In the genomic region with DNA sequence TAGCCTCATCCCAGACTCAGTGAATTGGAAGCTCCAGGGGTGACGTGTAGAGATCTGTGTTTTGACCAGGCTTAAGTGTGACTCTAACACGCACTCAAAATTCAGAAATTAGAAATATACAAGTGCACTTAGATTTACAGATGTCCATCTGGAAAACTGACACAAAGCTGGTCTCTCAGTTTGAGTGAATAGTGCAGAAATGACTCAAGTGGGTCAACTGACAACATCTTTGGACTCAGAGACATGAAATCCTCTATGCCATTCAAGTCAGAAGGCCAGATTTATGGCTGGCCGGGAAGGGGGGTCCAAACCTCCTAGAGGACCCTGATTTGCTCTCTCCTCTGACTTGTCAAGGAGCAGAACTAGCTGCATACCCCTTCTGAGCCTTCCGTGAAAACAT, we compare ENCODE assay signal across 25 mouse cellular contexts.
"Had no signal": no experiment of that assay in that cellular context is flagged by ENCODE, and none has a peak within 500 bp of the region (broad histone marks: within the 10 kb centered on the region; RNA-seq: fewer than 3 reads in every experiment).

No protein-coding gene starts in this region.

- H3K9me3 ChIP-seq: embryonic facial prominence, embryonic 10.5 days; embryonic facial prominence, embryonic 12.5 days; embryonic facial prominence, embryonic 13.5 days; embryonic facial prominence, embryonic 15.5 days; forebrain, embryonic 10.5 days; forebrain, embryonic 12.5 days; forebrain, embryonic 13.5 days; forebrain, embryonic 15.5 days; heart, embryonic 10.5 days had no signal

- H3K27ac ChIP-seq: embryonic facial prominence, embryonic 10.5 days; embryonic facial prominence, embryonic 12.5 days; embryonic facial prominence, embryonic 13.5 days; embryonic facial prominence, embryonic 15.5 days; forebrain, embryonic 10.5 days; forebrain, embryonic 12.5 days; forebrain, embryonic 13.5 days; forebrain, embryonic 15.5 days; gastrocnemius, adult 2 months; heart, adult 2 months; heart, embryonic 10.5 days had no signal

- H3K4me2 ChIP-seq: embryonic facial prominence, embryonic 12.5 days; embryonic facial prominence, embryonic 13.5 days; embryonic facial prominence, embryonic 15.5 days; forebrain, embryonic 12.5 days; forebrain, embryonic 13.5 days; forebrain, embryonic 15.5 days had no signal

- H3K36me3 ChIP-seq: embryonic facial prominence, embryonic 10.5 days; embryonic facial prominence, embryonic 12.5 days; embryonic facial prominence, embryonic 13.5 days; embryonic facial prominence, embryonic 15.5 days; forebrain, embryonic 10.5 days; forebrain, embryonic 12.5 days; forebrain, embryonic 15.5 days; heart, embryonic 10.5 days had no signal

- H3K9ac ChIP-seq: embryonic facial prominence, embryonic 12.5 days; embryonic facial prominence, embryonic 13.5 days; embryonic facial prominence, embryonic 15.5 days; forebrain, embryonic 12.5 days; forebrain, embryonic 13.5 days; forebrain, embryonic 15.5 days; forebrain, postnatal 0 days had no signal

- H3K27me3 ChIP-seq: embryonic facial prominence, embryonic 12.5 days; embryonic facial prominence, embryonic 13.5 days; embryonic facial prominence, embryonic 15.5 days; forebrain, embryonic 12.5 days; forebrain, embryonic 13.5 days; forebrain, embryonic 15.5 days had no signal

- DNase-seq: cerebellum, adult 9-10 months; cerebellum, adult 9-11 months; cerebellum, postnatal 10 days; cerebellum, postnatal 14 days; cerebellum, postnatal 25 days; cerebellum, postnatal 36 days; embryo, embryonic 11 days; forebrain, postnatal 0 days; gastrocnemius, adult 2 months; gastrocnemius, postnatal 10 days; gastrocnemius, postnatal 14 days; gastrocnemius, postnatal 25 days; gastrocnemius, postnatal 36 days; heart, adult 18-20 months; heart, adult 2 months had no signal

- H3K4me3 ChIP-seq: embryonic facial prominence, embryonic 10.5 days; embryonic facial prominence, embryonic 12.5 days; embryonic facial prominence, embryonic 13.5 days; embryonic facial prominence, embryonic 15.5 days; erythroblast, embryonic 14.5 days; forebrain, embryonic 10.5 days; forebrain, embryonic 12.5 days; forebrain, embryonic 13.5 days; forebrain, embryonic 15.5 days; gastrocnemius, adult 2 months; heart, adult 2 months; heart, embryonic 10.5 days had no signal
